Mouse (Mus musculus) forebrain, embryonic 16.5 days (tissue): ENCODE results near the gene Atp6v1g3. TPM values are rescaled to one million over a fixed set of nuclear protein-coding genes. Genes with fewer than 3 reads are reported as not detected.
A peak's percentile ranks its signal among the peaks of the same experiment; 100 is the strongest.

ENCODE experiments used
- ATAC-seq: fragments of 200-750 bp; cut with Nextera tagmentation; 2 replicates; pipeline ENCODE4 v1.8.0; 2017; ENCODE audit warnings: mild to moderate bottlenecking, moderate library complexity
- H3K27ac ChIP-seq: fragments of 300-500 bp; sonication (generic); 2 replicates; pipeline ENCODE4 v1.5.1; 2014; ENCODE audit warnings: low read length, control low read depth
- H3K27me3 ChIP-seq: fragments of 300-500 bp; sonication (generic); replicated peaks from 2 replicates; pipeline ENCODE4 v1.6.1; 2014; ENCODE audit warnings: low read length; ENCODE audit not compliant: control insufficient read depth, insufficient read depth
- H3K36me3 ChIP-seq: fragments of 300-500 bp; sonication (generic); 2 replicates; pipeline ENCODE4 v1.6.1; 2014; ENCODE audit not compliant: control insufficient read depth, insufficient read depth
- H3K4me1 ChIP-seq: fragments of 300-500 bp; sonication (generic); replicated peaks from 2 replicates; pipeline ENCODE4 v1.6.1; 2014; ENCODE audit warnings: low read length; ENCODE audit not compliant: control insufficient read depth, insufficient read depth
- H3K4me2 ChIP-seq: fragments of 300-500 bp; sonication (generic); 2 replicates; pipeline ENCODE4 v1.6.1; 2014; ENCODE audit warnings: mild to moderate bottlenecking, low read length, control low read depth
- H3K4me3 ChIP-seq: fragments of 300-500 bp; sonication (generic); replicated peaks from 2 replicates; pipeline ENCODE4 v1.5.1; 2014; ENCODE audit warnings: mild to moderate bottlenecking, low read length, control low read depth
- H3K9ac ChIP-seq: fragments of 300-500 bp; sonication (generic); replicated peaks from 2 replicates; pipeline ENCODE4 v1.6.1; 2014; ENCODE audit warnings: low read depth, low read length, control low read depth
- H3K9me3 ChIP-seq: fragments of 300-500 bp; sonication (generic); 2 replicates; pipeline ENCODE4 v1.6.1; 2016; ENCODE audit warnings: low read length; ENCODE audit not compliant: control insufficient read depth
- WGBS: fragments of 180-500 bp; shearing (Covaris S2); extraction: QIAGEN DNeasy Blood & Tissue Kit; methylation state at CpG from one replicate; pipeline ENCODE4 v1.1.7; 2014; 5-methylcytosine and 5-hydroxymethylcytosine counted together
- polyA plus RNA-seq: library from polyadenylated mRNA; unstranded; fragments of >200 nt; fragmentation: Nextera tagmentation; extraction: Ambion mirVana; gene quantifications from 2 replicates; pipeline ENCODE4 v1.2.1, GENCODE M21; 2015

The Atp6v1g3 gene
- polyA plus RNA-seq, 1 experiment from 2014 or later, result not detected

- Histone ChIP-seq H3K9ac (no peak overlapping the region), H3K4me1 (peaks cover 5% of the 10 kb centered on the region; the same call in 1 of the 2 replicates), H3K9me3 (no peaks in the 10 kb centered on the region), H3K27ac (no peak overlapping the region), H3K4me3 (no peak overlapping the region), H3K27me3 (no peaks in the 10 kb centered on the region), H3K4me2 (no peak overlapping the region), H3K36me3 (no peaks in the 10 kb centered on the region)
- 68% methylated on average over 3 of the region's 3 CpGs for WGBS
- ATAC-seq, result peak; percentile 55
Measured at GRCm38 (mm10) chr1:138282413-138283141, 9.0 kb downstream of the Atp6v1g3 start.

DNA sequence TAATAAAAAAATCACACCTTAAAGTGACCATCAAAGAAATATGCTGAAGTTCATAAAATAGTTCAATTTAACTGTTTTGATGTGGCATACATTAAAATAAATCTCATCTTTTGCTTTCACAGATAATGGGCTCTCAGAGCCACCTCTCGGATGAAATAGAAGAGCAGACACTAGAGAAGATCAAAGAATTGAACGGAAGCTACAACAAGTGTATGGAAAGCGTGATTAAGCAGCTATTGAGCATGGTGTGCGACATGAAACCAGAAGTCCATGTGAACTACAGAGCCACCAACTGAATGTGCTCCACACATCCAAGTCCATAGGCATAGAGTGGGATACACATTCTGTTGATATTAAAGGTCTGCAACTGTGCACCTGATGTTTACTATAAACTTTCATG is 14.1 kb downstream of the Atp6v1g3 start:
- Histone ChIP-seq H3K27me3 (no peaks in the 10 kb centered on the region), H3K27ac (no peak overlapping the region), H3K4me1 (peaks cover 13% of the 10 kb centered on the region), H3K36me3 (no peaks in the 10 kb centered on the region), H3K9me3 (no peaks in the 10 kb centered on the region), H3K4me3 (no peak overlapping the region), H3K4me2 (no peak overlapping the region), H3K9ac (no peak overlapping the region)
- 87% methylated on average over 4 of the region's 4 CpGs for WGBS
- ATAC-seq, result no peak

DNA sequence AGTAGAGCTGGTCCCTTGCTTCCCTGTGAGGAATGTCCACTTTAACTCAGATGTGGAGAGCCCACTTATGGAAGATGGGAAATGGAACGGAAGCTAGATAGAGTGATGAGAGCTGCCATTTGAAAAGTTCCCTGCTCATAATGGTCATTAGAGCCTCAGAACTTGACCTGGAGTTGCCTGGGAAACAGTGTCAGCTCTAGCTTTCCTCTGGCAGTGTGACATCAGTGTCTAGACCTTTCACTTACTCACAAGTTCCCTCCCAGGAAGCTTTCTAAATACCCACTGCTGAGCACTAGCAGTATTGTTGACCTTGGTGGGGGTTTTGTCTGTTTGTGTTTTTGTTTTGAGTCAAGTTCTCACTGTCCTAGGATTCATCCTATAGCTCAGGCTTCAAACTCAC is 15.2 kb downstream of the Atp6v1g3 start:
- no peaks in the 10 kb centered on the region for H3K9me3 ChIP-seq
- no peak overlapping the region for H3K9ac ChIP-seq
- H3K27ac ChIP-seq, result no peak overlapping the region
- no peaks in the 10 kb centered on the region for H3K27me3 ChIP-seq
- H3K4me3 ChIP-seq, result no peak overlapping the region
- H3K36me3 ChIP-seq, result no peaks in the 10 kb centered on the region
- 63% methylated on average over 1 of the region's 1 CpGs for WGBS
- ATAC-seq, result no peak
- peaks cover 11% of the 10 kb centered on the region for H3K4me1 ChIP-seq
- H3K4me2 ChIP-seq, result no peak overlapping the region

DNA sequence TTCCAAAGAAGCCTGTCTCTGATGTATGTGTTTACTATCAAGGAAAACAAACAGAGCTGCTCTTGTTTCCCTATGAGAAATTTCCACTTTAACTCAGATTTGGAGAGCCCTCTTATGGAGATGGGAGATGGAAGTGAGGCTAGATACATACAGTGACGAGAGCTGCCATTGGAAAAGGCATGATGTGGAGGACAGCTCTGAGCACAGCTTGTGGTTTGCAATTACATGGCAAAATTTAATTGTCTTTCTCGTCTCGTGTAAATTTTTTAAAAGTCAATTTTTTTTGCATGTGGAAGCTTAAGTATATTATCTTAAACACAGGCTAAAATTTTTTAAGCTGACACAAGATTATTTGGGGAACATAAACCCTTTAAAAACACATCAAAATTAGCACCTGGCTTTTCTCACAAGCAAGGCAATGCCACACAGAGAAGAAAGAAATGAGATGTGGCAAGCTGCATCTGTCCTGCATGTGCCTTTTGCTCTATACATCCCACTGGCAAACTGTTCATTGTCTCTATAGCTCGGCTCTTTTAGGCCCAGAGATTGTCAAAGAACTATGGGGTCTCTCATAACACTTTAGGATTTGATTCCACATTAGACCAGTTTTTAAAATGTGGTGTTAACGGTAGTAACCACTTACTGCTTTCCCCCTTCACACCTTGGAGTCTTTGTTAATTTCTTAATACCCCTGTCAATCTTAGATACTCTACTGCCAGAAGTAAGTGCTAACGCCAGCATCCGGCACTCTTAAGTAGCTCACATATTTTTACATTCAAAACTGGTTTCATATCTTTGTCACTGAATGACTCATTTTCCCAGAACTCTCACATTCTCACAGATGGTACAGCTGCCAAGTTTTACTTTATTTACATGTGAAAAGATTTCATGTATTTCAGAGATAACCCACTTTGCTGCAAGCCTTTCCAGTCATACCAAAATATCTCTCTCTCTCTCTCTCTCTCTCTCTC is 16.2 kb downstream of the Atp6v1g3 start:
- H3K9me3 ChIP-seq, result no peaks in the 10 kb centered on the region
- H3K27ac ChIP-seq, result peak overlapping the region; percentile 31; the same call in 1 of the 2 replicates
- 34% methylated on average over 7 of the region's 7 CpGs for WGBS
- H3K4me2 ChIP-seq, result no peak overlapping the region
- peaks cover 11% of the 10 kb centered on the region for H3K4me1 ChIP-seq
- H3K27me3 ChIP-seq, result no peaks in the 10 kb centered on the region
- H3K9ac ChIP-seq, result no peak overlapping the region
- ATAC-seq, result peak; percentile 82
- no peaks in the 10 kb centered on the region for H3K36me3 ChIP-seq
- H3K4me3 ChIP-seq, result no peak overlapping the region

GRCm38 (mm10) chr1:138291463-138291862 is 17.9 kb downstream of the Atp6v1g3 start:
- WGBS, result 91% methylated on average over 5 of the region's 5 CpGs
- H3K4me3 ChIP-seq, result no peak overlapping the region
- peaks cover 11% of the 10 kb centered on the region for H3K4me1 ChIP-seq
- H3K36me3 ChIP-seq, result no peaks in the 10 kb centered on the region
- H3K9me3 ChIP-seq, result no peaks in the 10 kb centered on the region
- H3K27ac ChIP-seq, result no peak overlapping the region
- H3K27me3 ChIP-seq, result no peaks in the 10 kb centered on the region
- no peak overlapping the region for H3K9ac ChIP-seq
- ATAC-seq, result no peak
- H3K4me2 ChIP-seq, result no peak overlapping the region

GRCm38 (mm10) chr1:138294487-138294886 is 20.9 kb downstream of the Atp6v1g3 start:
- H3K9ac ChIP-seq, result no peak overlapping the region
- no peak overlapping the region for H3K4me3 ChIP-seq
- no peaks in the 10 kb centered on the region for H3K27me3 ChIP-seq
- no peaks in the 10 kb centered on the region for H3K9me3 ChIP-seq
- H3K4me2 ChIP-seq, result no peak overlapping the region
- no peak overlapping the region for H3K27ac ChIP-seq
- WGBS, result 81% methylated on average over 5 of the region's 5 CpGs
- H3K4me1 ChIP-seq, result peaks cover 7% of the 10 kb centered on the region
- H3K36me3 ChIP-seq, result no peaks in the 10 kb centered on the region
- no peak for ATAC-seq

GRCm38 (mm10) chr1:138298156-138298555 is 24.6 kb downstream of the Atp6v1g3 start:
- no peaks in the 10 kb centered on the region for H3K9me3 ChIP-seq
- 79% methylated on average over 2 of the region's 2 CpGs for WGBS
- H3K4me2 ChIP-seq, result no peak overlapping the region
- H3K27ac ChIP-seq, result no peak overlapping the region
- H3K27me3 ChIP-seq, result no peaks in the 10 kb centered on the region
- no peak for ATAC-seq
- H3K4me1 ChIP-seq, result no peaks in the 10 kb centered on the region
- no peak overlapping the region for H3K9ac ChIP-seq
- no peak overlapping the region for H3K4me3 ChIP-seq
- H3K36me3 ChIP-seq, result no peaks in the 10 kb centered on the region

- no peak overlapping the region for H3K4me2 ChIP-seq
- ATAC-seq, result no peak
- peaks cover 2% of the 10 kb centered on the region; the same call in 1 of the 2 replicates for H3K4me1 ChIP-seq
- no peak overlapping the region for H3K4me3 ChIP-seq
- H3K36me3 ChIP-seq, result no peaks in the 10 kb centered on the region
- no peaks in the 10 kb centered on the region for H3K27me3 ChIP-seq
- no peak overlapping the region for H3K27ac ChIP-seq
- no peak overlapping the region for H3K9ac ChIP-seq
- WGBS, result 81% methylated on average over 4 of the region's 4 CpGs
- H3K9me3 ChIP-seq, result no peaks in the 10 kb centered on the region
Measured at GRCm38 (mm10) chr1:138299576-138299975, 26.0 kb downstream of the Atp6v1g3 start.

DNA sequence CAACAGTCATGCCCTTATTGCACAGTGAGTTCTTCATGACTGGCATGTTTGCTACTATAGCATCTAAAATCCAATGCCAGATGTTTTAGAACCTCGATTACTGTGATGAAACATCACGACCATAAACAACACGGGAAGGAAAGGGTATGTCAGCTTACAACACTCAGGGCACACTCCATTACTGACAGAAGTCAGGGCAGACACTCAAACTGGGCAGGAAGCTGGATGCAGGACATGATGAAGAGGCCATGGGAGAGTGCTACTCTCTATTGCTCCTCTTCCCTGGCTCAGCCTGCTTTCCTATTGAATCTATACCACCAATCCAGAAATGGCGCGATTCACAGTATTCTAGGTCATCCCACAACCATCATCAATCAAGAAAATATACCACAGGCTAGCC is 28.4 kb downstream of the Atp6v1g3 start:
- H3K4me3 ChIP-seq, result no peak overlapping the region
- no peak overlapping the region for H3K4me2 ChIP-seq
- no peak for ATAC-seq
- H3K9me3 ChIP-seq, result no peaks in the 10 kb centered on the region
- no peak overlapping the region for H3K27ac ChIP-seq
- peaks cover 4% of the 10 kb centered on the region; the same call in 1 of the 2 replicates for H3K4me1 ChIP-seq
- no peaks in the 10 kb centered on the region for H3K27me3 ChIP-seq
- H3K9ac ChIP-seq, result no peak overlapping the region
- WGBS, result 93% methylated on average over 5 of the region's 5 CpGs
- H3K36me3 ChIP-seq, result no peaks in the 10 kb centered on the region
